Mouse (Mus musculus): ENCODE measurements around the gene Kdr. TPM values are rescaled to one million over a fixed set of nuclear protein-coding genes. Genes with fewer than 3 reads are reported as not detected.
"Not testable (repeated sequence)": the region's sequence is repeated elsewhere in the genome, so short reads cannot be mapped to it uniquely, and the experiment has no call there.

Kdr gene
- total and polyA plus RNA-seq, 2 experiments from 2014 or later, result 12.6 to 23.4 TPM

- ATAC-seq (no peak), DNase-seq (no peak)
- H3K27ac ChIP-seq (ENCODE audit: low read depth, low read length), result no peak overlapping the region
- WGBS, result 80% methylated on average over 8 of the region's 8 CpGs
- no peaks in the 10 kb centered on the region for H3K36me3 ChIP-seq (ENCODE audit: insufficient read depth)
- H3K27me3 ChIP-seq (ENCODE audit: insufficient read depth, low read length), result no peaks in the 10 kb centered on the region
- H3K4me3 ChIP-seq (ENCODE audit: low read depth, low read length), result no peak overlapping the region
- H3K9me3 ChIP-seq (ENCODE audit: low read length), result no peaks in the 10 kb centered on the region
- no peak overlapping the region for H3K9ac ChIP-seq
- H3K4me2 ChIP-seq (ENCODE audit: low read depth), result no peak overlapping the region
- TF ChIP-seq CTCF (IDR thresholded peaks at IDR 0.05; ENCODE audit: low read depth), result no peak
- H3K4me1 ChIP-seq (ENCODE audit: insufficient read depth), result no peaks in the 10 kb centered on the region
Measured at GRCm38 (mm10) chr5:75935225-75935624, 43.0 kb downstream of the Kdr start.

- Histone ChIP-seq H3K9me3 (ENCODE audit: low read length) (no peaks in the 10 kb centered on the region), H3K4me3 (ENCODE audit: low read depth, low read length) (no peak overlapping the region), H3K36me3 (ENCODE audit: insufficient read depth) (no peaks in the 10 kb centered on the region), H3K4me1 (ENCODE audit: insufficient read depth) (no peaks in the 10 kb centered on the region), H3K27ac (ENCODE audit: low read depth, low read length) (no peak overlapping the region), H3K4me2 (ENCODE audit: low read depth) (no peak overlapping the region), H3K9ac (no peak overlapping the region), H3K27me3 (ENCODE audit: insufficient read depth, low read length) (no peaks in the 10 kb centered on the region)
- 85% methylated on average over 10 of the region's 10 CpGs for WGBS
- TF ChIP-seq CTCF (IDR thresholded peaks at IDR 0.05; ENCODE audit: low read depth), result no peak
- no peak for DNase-seq
- ATAC-seq, result no peak
Measured at GRCm38 (mm10) chr5:75934201-75934600, 44.1 kb downstream of the Kdr start.

GRCm38 (mm10) chr5:75933521-75934044, 44.7 kb downstream of the Kdr start:
- DNase-seq (no peak), ATAC-seq (no peak)
- no peak for TF ChIP-seq CTCF (IDR thresholded peaks at IDR 0.05; ENCODE audit: low read depth)
- WGBS, result 85% methylated on average over 20 of the region's 20 CpGs
- Histone ChIP-seq H3K27ac (ENCODE audit: low read depth, low read length) (no peak overlapping the region), H3K27me3 (ENCODE audit: insufficient read depth, low read length) (no peaks in the 10 kb centered on the region), H3K4me3 (ENCODE audit: low read depth, low read length) (no peak overlapping the region), H3K4me2 (ENCODE audit: low read depth) (no peak overlapping the region), H3K9ac (no peak overlapping the region), H3K9me3 (ENCODE audit: low read length) (no peaks in the 10 kb centered on the region), H3K36me3 (ENCODE audit: insufficient read depth) (no peaks in the 10 kb centered on the region), H3K4me1 (ENCODE audit: insufficient read depth) (no peaks in the 10 kb centered on the region)

DNA sequence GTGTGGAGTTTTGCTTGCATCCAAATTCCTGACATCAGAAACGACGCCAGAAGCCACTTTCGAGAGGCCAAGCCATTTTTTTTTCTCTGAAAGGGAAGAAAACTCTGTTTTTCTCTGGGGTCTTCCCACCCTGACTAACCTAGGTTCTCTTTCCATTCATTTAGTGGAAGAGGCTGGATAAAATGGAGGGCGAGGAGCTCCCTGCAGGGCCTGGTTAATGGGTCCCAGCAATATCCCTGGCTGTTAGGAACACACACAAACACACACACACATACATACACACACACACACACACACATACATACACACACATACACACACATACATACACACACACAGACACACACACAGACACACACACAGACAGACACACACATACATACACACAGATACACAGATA, 46.8 kb downstream of the Kdr start:
- not testable (repeated sequence) for H3K36me3 ChIP-seq (ENCODE audit: insufficient read depth); H3K4me1 ChIP-seq (ENCODE audit: insufficient read depth); H3K4me2 ChIP-seq (ENCODE audit: low read depth); DNase-seq; H3K27me3 ChIP-seq (ENCODE audit: insufficient read depth, low read length); ATAC-seq; H3K27ac ChIP-seq (ENCODE audit: low read depth, low read length); H3K9me3 ChIP-seq (ENCODE audit: low read length); H3K4me3 ChIP-seq (ENCODE audit: low read depth, low read length); H3K9ac ChIP-seq
- 93% methylated on average over 4 of the region's 4 CpGs for WGBS

GRCm38 (mm10) chr5:75929960-75930359, 48.3 kb downstream of the Kdr start:
- Histone ChIP-seq H3K4me2 (ENCODE audit: low read depth) (no peak overlapping the region), H3K4me1 (ENCODE audit: insufficient read depth) (no peaks in the 10 kb centered on the region), H3K36me3 (ENCODE audit: insufficient read depth) (no peaks in the 10 kb centered on the region), H3K9ac (no peak overlapping the region), H3K9me3 (ENCODE audit: low read length) (no peaks in the 10 kb centered on the region), H3K27me3 (ENCODE audit: insufficient read depth, low read length) (no peaks in the 10 kb centered on the region), H3K27ac (ENCODE audit: low read depth, low read length) (no peak overlapping the region), H3K4me3 (ENCODE audit: low read depth, low read length) (no peak overlapping the region)
- DNase-seq (no peak), ATAC-seq (no peak)
- no peak for TF ChIP-seq CTCF (IDR thresholded peaks at IDR 0.05; ENCODE audit: low read depth)
- WGBS, result 86% methylated on average over 7 of the region's 7 CpGs

- ATAC-seq (no peak), DNase-seq (no peak)
- H3K9ac ChIP-seq, result no peak overlapping the region
- H3K4me3 ChIP-seq (ENCODE audit: low read depth, low read length), result no peak overlapping the region
- no peaks in the 10 kb centered on the region for H3K27me3 ChIP-seq (ENCODE audit: insufficient read depth, low read length)
- 83% methylated on average over 6 of the region's 6 CpGs for WGBS
- no peak overlapping the region for H3K4me2 ChIP-seq (ENCODE audit: low read depth)
- no peak overlapping the region for H3K27ac ChIP-seq (ENCODE audit: low read depth, low read length)
- H3K36me3 ChIP-seq (ENCODE audit: insufficient read depth), result no peaks in the 10 kb centered on the region
- TF ChIP-seq CTCF (IDR thresholded peaks at IDR 0.05; ENCODE audit: low read depth), result no peak
- H3K9me3 ChIP-seq (ENCODE audit: low read length), result no peaks in the 10 kb centered on the region
- no peaks in the 10 kb centered on the region for H3K4me1 ChIP-seq (ENCODE audit: insufficient read depth)
Measured at GRCm38 (mm10) chr5:75922677-75923076, 55.6 kb downstream of the Kdr start.

DNA sequence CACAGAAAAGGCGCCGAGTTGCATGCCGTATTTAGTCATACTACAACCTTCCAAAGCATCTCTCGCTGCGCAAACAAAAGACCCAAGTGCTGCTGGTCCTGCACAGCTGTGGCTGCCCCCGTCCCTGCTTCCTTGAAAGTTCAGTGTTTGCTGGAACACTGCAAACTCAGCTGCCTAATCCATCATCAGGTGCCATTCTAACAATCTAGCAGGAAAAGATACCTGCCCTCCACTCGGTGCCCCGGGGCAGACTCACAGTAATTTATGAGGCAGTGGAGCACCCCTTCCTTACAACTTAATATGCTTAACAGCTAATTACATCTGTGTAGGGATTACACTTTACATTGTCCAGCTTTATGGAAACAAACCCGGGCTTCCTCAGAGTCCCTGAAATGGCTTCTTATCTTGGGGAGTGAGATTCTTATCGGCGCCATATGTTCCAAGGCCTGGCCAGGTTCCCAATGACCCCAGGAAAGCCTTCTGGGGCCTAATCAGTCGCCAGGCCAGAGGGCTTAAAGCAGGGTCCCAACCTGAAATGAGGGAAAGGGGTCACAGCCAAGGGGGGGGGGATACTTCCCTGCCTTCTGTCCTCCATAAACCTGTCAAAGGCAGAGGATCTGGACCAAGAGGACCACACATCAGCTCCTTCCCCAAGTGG, 56.4 kb downstream of the Kdr start:
- no peak overlapping the region for H3K4me2 ChIP-seq (ENCODE audit: low read depth)
- H3K9me3 ChIP-seq (ENCODE audit: low read length), result no peaks in the 10 kb centered on the region

More for the DNA sequence above, 56.4 kb downstream of the Kdr start:
- Histone ChIP-seq H3K4me3 (ENCODE audit: low read depth, low read length) (no peak overlapping the region), H3K27ac (ENCODE audit: low read depth, low read length) (no peak overlapping the region), H3K36me3 (ENCODE audit: insufficient read depth) (no peaks in the 10 kb centered on the region), H3K27me3 (ENCODE audit: insufficient read depth, low read length) (no peaks in the 10 kb centered on the region), H3K9ac (no peak overlapping the region), H3K4me1 (ENCODE audit: insufficient read depth) (no peaks in the 10 kb centered on the region)
- no peak for TF ChIP-seq CTCF (IDR thresholded peaks at IDR 0.05; ENCODE audit: low read depth)
- no peak for ATAC-seq
- no peak for DNase-seq
- WGBS, result 77% methylated on average over 12 of the region's 12 CpGs

Data from forebrain, postnatal 0 days (tissue).